Mouse (Mus musculus) embryonic facial prominence, embryonic 10.5 days (tissue): Measurements from ENCODE around the gene Cnn2. TPM values are rescaled to one million over a fixed set of nuclear protein-coding genes. Genes with fewer than 3 reads are reported as not detected.

Source experiments
- DNase-seq: peaks from one replicate; pipeline ENCODE4 v3.0.0-alpha.2; 2017; ENCODE audit warnings: low spot score
- H3K27ac ChIP-seq: fragments of 300-500 bp; sonication (generic); replicated peaks from 2 replicates; pipeline ENCODE4 v1.5.1; 2016; ENCODE audit warnings: mild to moderate bottlenecking
- H3K27me3 ChIP-seq: fragments of 300-500 bp; sonication (generic); replicated peaks from 2 replicates; pipeline ENCODE4 v1.6.1; 2016; ENCODE audit warnings: low read depth, mild to moderate bottlenecking; ENCODE audit not compliant: poor library complexity, severe bottlenecking
- H3K36me3 ChIP-seq: fragments of 300-500 bp; sonication (generic); replicated peaks from 2 replicates; pipeline ENCODE4 v1.6.1; 2016; ENCODE audit warnings: mild to moderate bottlenecking, moderate library complexity
- H3K4me1 ChIP-seq: fragments of 300-500 bp; sonication (generic); 2 replicates; pipeline ENCODE4 v1.6.1; 2016
- H3K4me3 ChIP-seq: fragments of 300-500 bp; sonication (generic); 2 replicates; pipeline ENCODE4 v1.5.1; 2016; ENCODE audit warnings: mild to moderate bottlenecking, moderate library complexity
- H3K9me3 ChIP-seq: fragments of 300-500 bp; sonication (generic); 2 replicates; pipeline ENCODE4 v1.6.1; 2016; ENCODE audit warnings: mild to moderate bottlenecking
- WGBS: fragments of 180-500 bp; shearing (Covaris S2); methylation state at CpG from one replicate; pipeline ENCODE4 v1.1.7; 2016; 5-methylcytosine and 5-hydroxymethylcytosine counted together
- polyA plus RNA-seq: library from polyadenylated mRNA; unstranded; fragments of >200 nt; fragmentation: Nextera tagmentation; extraction: Ambion mirVana; gene quantifications from 2 replicates; pipeline ENCODE4 v1.2.1, GENCODE M21; 2016

Gene Cnn2
- polyA plus RNA-seq, 1 experiment from 2014 or later, result 253 TPM

DNA sequence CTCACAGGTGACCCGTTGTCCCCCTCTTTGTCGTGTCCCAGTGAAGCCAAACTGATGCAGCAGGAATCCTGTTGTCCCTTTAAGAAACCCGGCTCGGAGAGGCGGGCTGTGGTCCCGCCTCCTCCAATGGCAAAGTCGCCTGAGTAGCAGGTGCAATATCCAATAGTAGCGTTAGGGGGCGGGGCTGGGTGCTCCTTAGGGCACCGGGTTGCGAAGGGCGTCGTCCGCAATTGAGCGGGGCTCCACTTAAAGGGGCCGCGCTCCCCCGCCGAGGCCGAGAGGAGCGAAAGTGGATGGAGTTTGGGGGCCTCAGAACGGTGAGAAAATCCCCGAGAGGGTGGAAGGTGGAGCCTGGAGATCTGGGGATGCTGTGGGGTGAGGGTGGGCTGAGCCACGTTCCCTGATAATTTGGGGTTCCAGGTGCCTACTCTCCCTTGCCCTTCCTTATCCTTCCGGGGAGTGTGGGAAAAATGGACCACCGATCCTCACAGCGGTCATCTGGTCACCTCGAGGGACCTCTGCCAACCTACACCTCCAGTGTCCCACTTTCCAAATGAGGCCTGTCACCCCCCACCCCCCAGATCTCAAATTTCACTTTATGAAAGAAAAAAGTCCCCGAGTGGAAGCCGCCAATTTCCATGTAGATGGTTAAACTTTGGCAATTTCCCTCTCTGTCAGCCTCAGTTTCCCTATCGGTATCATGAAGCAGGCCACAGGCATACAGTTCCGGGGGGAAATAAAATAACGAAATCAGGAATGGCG, 8.1 kb downstream of the Cnn2 start, which contains the start of gene Abca7:
TSS of gene Abca7 (plus strand) at position 223 of the 762 bp plus-strand sequence.
- peak within 1 kb of the TSS; percentile 82 for H3K27ac ChIP-seq
- peaks cover 4% of the 10 kb centered on the region; the same call in 1 of the 2 replicates for H3K9me3 ChIP-seq
- H3K4me3 ChIP-seq, result peak within 1 kb of the TSS; percentile 68
- H3K27me3 ChIP-seq, result peaks cover 42% of the 10 kb centered on the region
- peaks cover 42% of the 10 kb centered on the region for H3K36me3 ChIP-seq
- DNase-seq, result peak; percentile 97
- WGBS, result under 1% methylated on average over 34 of the region's 34 CpGs
- peaks cover 28% of the 10 kb centered on the region for H3K4me1 ChIP-seq

DNA sequence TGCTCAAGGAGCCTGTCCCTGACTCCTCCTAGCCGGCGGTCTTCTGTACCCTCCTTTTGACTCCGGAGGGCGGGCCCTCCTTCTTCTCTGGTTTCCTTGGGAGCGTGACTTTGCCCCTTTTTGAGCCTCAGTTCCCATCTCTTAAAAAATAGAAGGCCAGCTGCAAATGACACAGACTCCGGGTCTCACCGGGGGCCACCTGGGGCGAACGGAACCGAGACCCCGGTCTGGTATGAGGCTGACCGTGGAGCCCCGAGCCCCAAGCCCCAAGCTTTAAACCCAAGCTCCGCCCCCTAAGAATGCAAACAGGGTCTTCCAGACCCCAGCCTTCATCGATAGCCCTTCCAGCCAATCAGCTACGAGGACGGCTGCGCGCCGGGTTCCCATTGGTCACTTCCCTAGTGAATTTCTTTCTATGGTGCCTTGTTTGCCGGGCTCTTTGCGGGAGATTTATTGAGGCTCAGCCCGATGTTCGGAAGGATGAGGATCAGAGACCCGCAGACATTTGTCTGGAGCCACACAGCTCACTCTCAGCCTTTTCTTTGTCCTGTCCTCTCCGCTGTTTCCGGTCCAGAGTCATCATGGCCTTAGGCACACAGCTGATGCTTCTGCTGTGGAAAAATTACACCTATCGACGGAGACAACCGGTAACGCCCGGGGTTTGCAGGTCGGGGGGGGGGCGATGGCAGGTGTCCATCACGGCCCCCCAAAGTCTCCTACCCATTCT, 8.8 kb downstream of the Cnn2 start:
- peak; percentile 92 for DNase-seq
- Histone ChIP-seq H3K27me3 (peaks cover 50% of the 10 kb centered on the region), H3K9me3 (no peaks in the 10 kb centered on the region), H3K4me3 (peak overlapping the region; percentile 68), H3K27ac (peak overlapping the region; percentile 82), H3K4me1 (peaks cover 32% of the 10 kb centered on the region), H3K36me3 (peaks cover 35% of the 10 kb centered on the region)
- WGBS, result under 1% methylated on average over 35 of the region's 35 CpGs

DNA sequence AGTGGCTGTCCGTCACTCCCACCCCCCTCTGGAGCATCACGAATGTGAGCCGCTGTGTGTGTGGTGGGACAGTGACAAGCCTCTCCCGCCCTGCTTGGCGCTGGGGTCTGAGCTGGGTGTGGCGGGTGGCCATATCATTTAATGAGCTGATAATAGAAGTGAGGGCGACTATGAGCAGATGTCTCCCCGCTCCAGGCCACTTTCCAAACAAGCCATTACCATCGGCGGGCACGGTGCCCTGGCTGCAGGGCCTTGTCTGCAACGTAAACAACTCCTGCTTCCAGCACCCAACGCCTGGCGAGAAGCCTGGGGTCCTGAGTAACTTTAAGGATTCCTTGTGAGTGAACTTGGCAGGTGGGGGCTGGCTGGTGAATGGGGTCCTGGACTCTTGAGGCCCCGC, 9.4 kb downstream of the Cnn2 start:
- Histone ChIP-seq H3K27ac (peak overlapping the region; percentile 82), H3K4me3 (peak overlapping the region; percentile 68), H3K9me3 (no peaks in the 10 kb centered on the region), H3K4me1 (peaks cover 39% of the 10 kb centered on the region), H3K36me3 (peaks cover 29% of the 10 kb centered on the region), H3K27me3 (peaks cover 56% of the 10 kb centered on the region)
- WGBS, result 7% methylated on average over 15 of the region's 15 CpGs
- DNase-seq, result no peak

DNA sequence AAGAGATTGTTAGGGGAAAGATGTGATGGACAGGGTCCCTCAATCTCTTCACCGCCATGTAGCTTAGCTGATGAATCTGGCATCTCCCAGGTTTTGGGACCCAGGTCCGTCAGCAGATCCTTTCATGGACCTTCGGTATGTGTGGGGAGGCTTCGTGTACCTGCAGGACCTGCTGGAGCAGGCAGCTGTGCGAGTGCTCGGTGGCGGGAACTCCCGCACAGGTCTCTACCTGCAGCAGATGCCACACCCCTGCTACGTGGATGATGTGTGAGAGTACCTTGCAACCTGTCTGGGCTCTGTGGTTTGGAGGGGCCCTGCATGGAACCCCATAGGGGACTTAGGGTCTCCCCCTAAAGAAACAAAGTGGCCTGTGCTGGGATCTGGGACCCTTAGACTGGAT, 13.6 kb downstream of the Cnn2 start:
- 79% methylated on average over 9 of the region's 9 CpGs for WGBS
- Histone ChIP-seq H3K9me3 (no peaks in the 10 kb centered on the region), H3K36me3 (no peaks in the 10 kb centered on the region), H3K27ac (no peak overlapping the region), H3K27me3 (peaks cover 88% of the 10 kb centered on the region), H3K4me1 (peaks cover 45% of the 10 kb centered on the region), H3K4me3 (0 out of 2 replicates have a peak overlapping the region, but pooled peaks have one; percentile 13)
- DNase-seq, result no peak

DNA sequence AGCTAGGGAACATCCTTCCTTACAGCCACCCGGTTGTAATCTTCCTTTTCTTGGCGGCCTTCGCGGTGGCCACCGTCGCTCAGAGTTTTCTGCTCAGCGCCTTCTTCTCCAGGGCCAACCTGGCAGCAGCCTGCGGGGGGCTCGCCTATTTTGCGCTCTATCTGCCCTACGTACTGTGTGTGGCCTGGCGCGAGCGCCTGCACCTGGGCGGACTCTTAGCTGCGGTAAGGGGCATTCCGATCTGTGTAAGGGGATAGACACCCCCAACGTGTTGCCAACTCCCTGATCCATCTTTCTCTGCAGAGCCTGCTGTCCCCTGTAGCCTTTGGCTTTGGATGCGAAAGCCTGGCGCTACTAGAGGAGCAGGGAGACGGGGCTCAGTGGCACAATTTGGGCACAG, 14.4 kb downstream of the Cnn2 start:
- no peaks in the 10 kb centered on the region for H3K36me3 ChIP-seq
- H3K27ac ChIP-seq, result peak overlapping the region; percentile 37; the same call in 1 of the 2 replicates
- peaks cover 81% of the 10 kb centered on the region for H3K27me3 ChIP-seq
- H3K4me3 ChIP-seq, result peak overlapping the region; percentile 35
- no peak for DNase-seq
- peaks cover 45% of the 10 kb centered on the region for H3K4me1 ChIP-seq
- no peaks in the 10 kb centered on the region for H3K9me3 ChIP-seq
- 21% methylated on average over 21 of the region's 21 CpGs for WGBS

DNA sequence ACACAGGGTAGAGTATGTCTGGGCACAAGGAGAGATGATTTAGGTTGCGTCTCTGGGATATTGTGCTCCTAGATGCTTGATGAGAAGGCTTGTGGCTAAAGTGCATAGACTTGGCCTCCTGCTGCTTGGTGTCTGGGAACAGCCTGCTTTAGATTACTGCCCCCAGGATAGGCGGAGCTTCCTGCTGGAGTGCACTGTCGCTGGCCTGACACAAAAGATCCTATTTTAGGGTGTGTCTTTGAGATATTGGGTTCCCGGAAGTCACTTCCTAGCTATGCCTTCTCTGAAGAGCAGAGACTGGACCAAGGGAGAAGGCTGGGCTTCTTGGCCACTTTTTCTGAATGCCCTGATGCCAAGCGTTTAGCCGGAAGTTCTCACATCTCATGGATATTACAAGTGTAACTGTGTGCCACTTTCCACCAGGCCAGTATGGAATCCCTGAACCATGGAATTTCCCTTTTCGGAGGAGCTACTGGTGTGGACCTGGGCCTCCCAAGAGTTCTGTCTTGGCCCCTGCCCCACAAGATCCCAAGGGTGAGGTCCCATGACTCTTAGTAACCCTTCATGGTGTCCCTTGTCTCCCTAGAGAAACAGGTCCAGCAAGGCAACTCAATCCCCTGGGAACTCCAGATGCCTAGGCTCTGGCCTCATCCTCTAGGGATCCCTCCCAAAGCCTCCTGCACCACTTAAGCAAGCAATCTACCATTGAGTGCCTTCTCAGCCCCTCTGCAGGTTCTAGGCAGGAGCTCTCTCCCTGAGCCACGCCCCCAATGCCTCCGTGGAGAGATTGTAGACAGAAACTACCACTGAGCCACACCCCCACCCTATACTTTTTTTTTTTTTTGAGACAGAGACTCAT, 15.2 kb downstream of the Cnn2 start:
- peak overlapping the region; percentile 35; the same call in 1 of the 2 replicates for H3K4me3 ChIP-seq
- no peaks in the 10 kb centered on the region for H3K9me3 ChIP-seq
- H3K4me1 ChIP-seq, result peaks cover 37% of the 10 kb centered on the region
- peaks cover 3% of the 10 kb centered on the region; the same call in 1 of the 2 replicates for H3K36me3 ChIP-seq
- WGBS, result 55% methylated on average over 9 of the region's 9 CpGs
- peak overlapping the region; percentile 37; the same call in 1 of the 2 replicates for H3K27ac ChIP-seq
- no peak for DNase-seq
- peaks cover 73% of the 10 kb centered on the region for H3K27me3 ChIP-seq

DNA sequence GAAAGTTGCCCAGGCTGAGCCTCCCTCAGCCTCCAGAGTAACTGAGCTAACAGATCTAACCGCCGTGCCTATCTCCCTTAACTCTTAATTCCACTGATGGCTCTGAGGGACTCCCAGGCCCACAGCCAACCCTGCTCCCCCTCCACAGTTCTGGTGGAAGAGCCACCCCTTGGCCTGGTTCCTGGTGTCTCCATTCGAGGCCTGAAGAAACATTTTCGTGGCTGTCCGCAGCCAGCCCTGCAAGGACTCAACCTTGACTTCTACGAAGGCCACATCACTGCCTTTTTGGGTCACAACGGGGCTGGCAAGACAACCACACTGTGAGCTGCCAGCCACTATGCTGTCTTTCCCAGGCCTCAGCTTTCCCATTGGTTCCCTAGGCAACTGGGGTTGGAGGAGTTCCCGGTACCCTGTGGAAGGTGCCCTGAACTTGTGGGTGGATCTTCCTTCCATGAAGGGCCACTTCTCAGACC, 15.9 kb downstream of the Cnn2 start:
- Histone ChIP-seq H3K4me1 (peaks cover 36% of the 10 kb centered on the region), H3K36me3 (peaks cover 5% of the 10 kb centered on the region; the same call in 1 of the 2 replicates), H3K27me3 (peaks cover 67% of the 10 kb centered on the region), H3K9me3 (no peaks in the 10 kb centered on the region), H3K4me3 (no peak overlapping the region), H3K27ac (no peak overlapping the region)
- DNase-seq, result no peak
- WGBS, result 94% methylated on average over 8 of the region's 8 CpGs

DNA sequence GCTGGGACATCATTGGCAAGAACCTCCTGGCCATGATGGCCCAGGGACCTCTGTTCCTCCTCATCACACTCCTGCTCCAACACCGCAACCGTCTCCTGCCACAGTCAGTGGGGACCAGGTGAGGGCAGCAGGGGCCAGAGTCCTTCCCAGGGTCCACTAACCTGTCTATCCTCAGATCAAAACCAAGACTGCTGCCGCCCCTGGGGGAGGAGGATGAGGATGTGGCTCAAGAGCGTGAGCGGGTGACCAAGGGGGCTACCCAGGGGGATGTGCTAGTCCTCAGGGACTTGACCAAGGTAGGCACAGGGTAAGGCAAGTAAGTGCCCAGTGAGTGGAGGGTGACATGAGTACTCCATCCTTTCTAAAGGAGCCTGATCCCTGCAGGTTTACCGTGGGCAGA, 23.4 kb downstream of the Cnn2 start:
- 84% methylated on average over 6 of the region's 6 CpGs for WGBS
- Histone ChIP-seq H3K27me3 (peaks cover 53% of the 10 kb centered on the region), H3K9me3 (peaks cover 13% of the 10 kb centered on the region), H3K36me3 (peaks cover 20% of the 10 kb centered on the region), H3K4me3 (no peak overlapping the region), H3K27ac (no peak overlapping the region), H3K4me1 (peaks cover 33% of the 10 kb centered on the region)
- DNase-seq, result no peak

DNA sequence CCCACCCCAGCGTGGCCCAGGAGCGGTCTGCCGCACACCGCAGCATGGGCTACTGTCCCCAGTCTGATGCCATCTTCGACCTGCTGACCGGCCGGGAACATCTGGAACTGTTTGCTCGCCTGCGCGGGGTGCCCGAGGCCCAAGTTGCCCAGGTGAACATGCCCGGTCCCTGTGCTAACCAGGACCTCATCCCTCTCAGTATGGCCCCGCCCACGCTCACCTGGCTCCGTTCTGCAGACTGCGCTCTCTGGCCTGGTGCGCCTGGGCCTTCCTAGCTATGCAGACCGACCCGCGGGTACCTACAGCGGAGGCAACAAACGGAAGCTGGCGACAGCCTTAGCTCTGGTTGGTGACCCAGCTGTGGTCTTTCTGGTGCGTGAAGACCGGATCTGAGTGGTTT, 25.2 kb downstream of the Cnn2 start:
- peaks cover 13% of the 10 kb centered on the region for H3K9me3 ChIP-seq
- peaks cover 17% of the 10 kb centered on the region for H3K36me3 ChIP-seq
- WGBS, result 27% methylated on average over 25 of the region's 25 CpGs
- H3K27me3 ChIP-seq, result peaks cover 67% of the 10 kb centered on the region
- no peak overlapping the region for H3K27ac ChIP-seq
- H3K4me3 ChIP-seq, result peak overlapping the region; percentile 21; the same call in 1 of the 2 replicates
- DNase-seq, result no peak
- peaks cover 26% of the 10 kb centered on the region for H3K4me1 ChIP-seq

DNA sequence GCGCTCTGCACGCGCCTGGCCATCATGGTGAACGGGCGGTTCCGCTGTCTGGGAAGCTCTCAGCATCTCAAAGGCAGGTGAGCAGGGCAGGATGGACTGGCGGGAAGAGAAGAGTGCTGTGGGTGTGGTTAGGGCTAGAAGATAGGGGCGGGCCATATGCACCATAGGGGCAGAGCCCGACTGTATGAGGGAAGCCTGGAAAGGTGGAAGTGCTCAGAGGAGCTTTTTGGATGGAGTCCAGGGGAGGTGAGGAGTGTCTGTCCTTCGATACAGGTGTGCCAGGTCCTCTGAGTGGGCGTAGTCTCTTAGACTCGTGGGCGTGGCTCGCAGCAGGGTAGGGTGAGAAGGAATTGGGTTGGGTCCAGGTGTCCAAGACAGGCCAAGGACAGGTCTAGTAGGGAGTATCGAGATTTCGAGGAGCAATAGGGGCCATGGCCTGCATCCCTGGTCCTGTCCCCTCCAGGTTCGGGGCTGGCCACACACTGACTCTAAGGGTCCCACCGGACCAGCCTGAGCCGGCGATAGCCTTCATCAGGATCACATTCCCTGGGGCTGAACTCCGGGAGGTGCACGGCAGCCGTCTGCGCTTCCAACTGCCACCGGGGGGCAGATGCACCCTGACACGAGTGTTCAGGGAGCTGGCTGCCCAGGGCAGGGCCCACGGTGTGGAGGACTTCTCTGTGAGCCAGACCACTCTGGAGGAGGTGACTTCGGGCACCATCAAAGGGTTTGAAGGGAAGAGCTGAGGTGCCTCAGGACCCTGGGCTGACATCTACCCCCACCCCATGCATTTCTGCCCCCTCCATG, 26.3 kb downstream of the Cnn2 start:
- H3K9me3 ChIP-seq, result peaks cover 13% of the 10 kb centered on the region
- no peak overlapping the region; the same call in 1 of the 2 replicates for H3K4me3 ChIP-seq
- H3K27ac ChIP-seq, result no peak overlapping the region
- peaks cover 13% of the 10 kb centered on the region for H3K36me3 ChIP-seq
- peaks cover 37% of the 10 kb centered on the region for H3K4me1 ChIP-seq
- no peak for DNase-seq
- H3K27me3 ChIP-seq, result peaks cover 78% of the 10 kb centered on the region
- WGBS, result 18% methylated on average over 28 of the region's 28 CpGs

DNA sequence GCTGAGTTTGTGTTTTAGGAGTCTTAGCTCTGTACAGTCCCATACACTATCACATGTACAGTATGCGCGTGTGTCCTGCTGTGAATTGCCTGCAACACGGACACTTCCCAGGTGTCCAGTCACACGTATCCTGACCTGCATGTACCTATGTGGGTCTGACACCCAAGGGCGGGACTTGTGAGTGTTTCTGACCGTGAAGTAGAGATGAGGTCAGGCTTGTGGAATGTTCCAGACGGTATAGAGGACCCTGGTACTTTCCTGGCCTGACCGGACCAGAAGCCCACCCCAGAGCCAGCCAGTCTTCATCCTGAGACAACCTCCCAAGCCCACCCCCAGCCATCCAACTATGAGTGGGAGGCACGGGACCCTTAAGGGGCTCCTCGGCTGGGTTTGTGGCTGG, 27.2 kb downstream of the Cnn2 start:
- Histone ChIP-seq H3K27ac (no peak overlapping the region), H3K27me3 (peaks cover 85% of the 10 kb centered on the region), H3K4me3 (no peak overlapping the region), H3K9me3 (peaks cover 7% of the 10 kb centered on the region), H3K4me1 (peaks cover 46% of the 10 kb centered on the region), H3K36me3 (peaks cover 5% of the 10 kb centered on the region)
- DNase-seq, result no peak
- 84% methylated on average over 10 of the region's 10 CpGs for WGBS
